Mouse (Mus musculus): Measurements from ENCODE around the gene Stac2. TPM values are rescaled to one million over a fixed set of nuclear protein-coding genes. Genes with fewer than 3 reads are reported as not detected.

Gene Stac2
- polyA plus RNA-seq (2012; rRNA removed) = 1.8 and 5.5 TPM in 2 replicates

GRCm38 (mm10) chr11:98052989-98053834 lies at the start of gene Stac2:
Stac2 (minus strand) TSS chr11:98053462.
- peak; percentile 91 for DNase-seq (ENCODE audit: low read depth)
- TF ChIP-seq POLR2A (IDR thresholded peaks at IDR 0.05; ENCODE audit: borderline replicate concordance, extremely low read depth, insufficient read depth, insufficient read length, poor library complexity, severe bottlenecking) (no peak), CTCF (IDR thresholded peaks at IDR 0.05; ENCODE audit: borderline replicate concordance, extremely low read depth, insufficient read depth, insufficient read length) (no peak)

GRCm38 (mm10) chr11:98101332-98101731 lies 48.1 kb upstream of the Stac2 start:
- no peak for DNase-seq (ENCODE audit: low read depth)
- TF ChIP-seq POLR2A (IDR thresholded peaks at IDR 0.05; ENCODE audit: borderline replicate concordance, extremely low read depth, insufficient read depth, insufficient read length, poor library complexity, severe bottlenecking) = no peak
- no peak for TF ChIP-seq CTCF (IDR thresholded peaks at IDR 0.05; ENCODE audit: borderline replicate concordance, extremely low read depth, insufficient read depth, insufficient read length)

- DNase-seq (ENCODE audit: low read depth) = no peak
Observed at GRCm38 (mm10) chr11:98090583-98090982, 37.3 kb upstream of the Stac2 start.

GRCm38 (mm10) chr11:98088224-98088623 lies 35.0 kb upstream of the Stac2 start:
- no peak for TF ChIP-seq CTCF (IDR thresholded peaks at IDR 0.05; ENCODE audit: borderline replicate concordance, extremely low read depth, insufficient read depth, insufficient read length)
- no peak for TF ChIP-seq POLR2A (IDR thresholded peaks at IDR 0.05; ENCODE audit: borderline replicate concordance, extremely low read depth, insufficient read depth, insufficient read length, poor library complexity, severe bottlenecking)
- DNase-seq (ENCODE audit: low read depth) = peak; percentile 57

More at GRCm38 (mm10) chr11:98090583-98090982, 37.3 kb upstream of the Stac2 start:
- TF ChIP-seq CTCF (IDR thresholded peaks at IDR 0.05; ENCODE audit: borderline replicate concordance, extremely low read depth, insufficient read depth, insufficient read length) (no peak), POLR2A (IDR thresholded peaks at IDR 0.05; ENCODE audit: borderline replicate concordance, extremely low read depth, insufficient read depth, insufficient read length, poor library complexity, severe bottlenecking) (no peak)

- no peak for TF ChIP-seq POLR2A (IDR thresholded peaks at IDR 0.05; ENCODE audit: borderline replicate concordance, extremely low read depth, insufficient read depth, insufficient read length, poor library complexity, severe bottlenecking)
- TF ChIP-seq CTCF (IDR thresholded peaks at IDR 0.05; ENCODE audit: borderline replicate concordance, extremely low read depth, insufficient read depth, insufficient read length) = no peak
- no peak for DNase-seq (ENCODE audit: low read depth)
Observed at GRCm38 (mm10) chr11:98086574-98086973, 33.3 kb upstream of the Stac2 start.

- no peak for DNase-seq (ENCODE audit: low read depth)
- no peak for TF ChIP-seq CTCF (IDR thresholded peaks at IDR 0.05; ENCODE audit: borderline replicate concordance, extremely low read depth, insufficient read depth, insufficient read length)
- no peak for TF ChIP-seq POLR2A (IDR thresholded peaks at IDR 0.05; ENCODE audit: borderline replicate concordance, extremely low read depth, insufficient read depth, insufficient read length, poor library complexity, severe bottlenecking)
Observed at GRCm38 (mm10) chr11:98086141-98086540, 32.9 kb upstream of the Stac2 start.

GRCm38 (mm10) chr11:98082745-98083144 lies 29.5 kb upstream of the Stac2 start:
- no peak for TF ChIP-seq POLR2A (IDR thresholded peaks at IDR 0.05; ENCODE audit: borderline replicate concordance, extremely low read depth, insufficient read depth, insufficient read length, poor library complexity, severe bottlenecking)
- TF ChIP-seq CTCF (IDR thresholded peaks at IDR 0.05; ENCODE audit: borderline replicate concordance, extremely low read depth, insufficient read depth, insufficient read length) = no peak
- DNase-seq (ENCODE audit: low read depth) = no peak

- TF ChIP-seq POLR2A (IDR thresholded peaks at IDR 0.05; ENCODE audit: borderline replicate concordance, extremely low read depth, insufficient read depth, insufficient read length, poor library complexity, severe bottlenecking) = no peak
- TF ChIP-seq CTCF (IDR thresholded peaks at IDR 0.05; ENCODE audit: borderline replicate concordance, extremely low read depth, insufficient read depth, insufficient read length) = no peak
Observed at GRCm38 (mm10) chr11:98080450-98080849, 27.2 kb upstream of the Stac2 start.

GRCm38 (mm10) chr11:98077086-98077485 lies 23.8 kb upstream of the Stac2 start:
- TF ChIP-seq POLR2A (IDR thresholded peaks at IDR 0.05; ENCODE audit: borderline replicate concordance, extremely low read depth, insufficient read depth, insufficient read length, poor library complexity, severe bottlenecking) = no peak
- TF ChIP-seq CTCF (IDR thresholded peaks at IDR 0.05; ENCODE audit: borderline replicate concordance, extremely low read depth, insufficient read depth, insufficient read length) = no peak
- DNase-seq (ENCODE audit: low read depth) = no peak

More at GRCm38 (mm10) chr11:98080450-98080849, 27.2 kb upstream of the Stac2 start:
- no peak for DNase-seq (ENCODE audit: low read depth)

GRCm38 (mm10) chr11:98075195-98075808 lies 22.0 kb upstream of the Stac2 start:
- peak; percentile 88 for TF ChIP-seq CTCF (IDR thresholded peaks at IDR 0.05; ENCODE audit: borderline replicate concordance, extremely low read depth, insufficient read depth, insufficient read length)
- TF ChIP-seq POLR2A (IDR thresholded peaks at IDR 0.05; ENCODE audit: borderline replicate concordance, extremely low read depth, insufficient read depth, insufficient read length, poor library complexity, severe bottlenecking) = no peak
- peak; percentile 92 for DNase-seq (ENCODE audit: low read depth)

- no peak for DNase-seq (ENCODE audit: low read depth)
- no peak for TF ChIP-seq CTCF (IDR thresholded peaks at IDR 0.05; ENCODE audit: borderline replicate concordance, extremely low read depth, insufficient read depth, insufficient read length)
- TF ChIP-seq POLR2A (IDR thresholded peaks at IDR 0.05; ENCODE audit: borderline replicate concordance, extremely low read depth, insufficient read depth, insufficient read length, poor library complexity, severe bottlenecking) = no peak
Observed at GRCm38 (mm10) chr11:98073442-98073841, 20.2 kb upstream of the Stac2 start.
